Mouse (Mus musculus): ENCODE results near the gene Tedc1. TPM values are rescaled to one million over a fixed set of nuclear protein-coding genes. Genes with fewer than 3 reads are reported as not detected.

Tedc1 gene
- polyA plus RNA-seq, 1 experiment: 7.6 TPM

DNA sequence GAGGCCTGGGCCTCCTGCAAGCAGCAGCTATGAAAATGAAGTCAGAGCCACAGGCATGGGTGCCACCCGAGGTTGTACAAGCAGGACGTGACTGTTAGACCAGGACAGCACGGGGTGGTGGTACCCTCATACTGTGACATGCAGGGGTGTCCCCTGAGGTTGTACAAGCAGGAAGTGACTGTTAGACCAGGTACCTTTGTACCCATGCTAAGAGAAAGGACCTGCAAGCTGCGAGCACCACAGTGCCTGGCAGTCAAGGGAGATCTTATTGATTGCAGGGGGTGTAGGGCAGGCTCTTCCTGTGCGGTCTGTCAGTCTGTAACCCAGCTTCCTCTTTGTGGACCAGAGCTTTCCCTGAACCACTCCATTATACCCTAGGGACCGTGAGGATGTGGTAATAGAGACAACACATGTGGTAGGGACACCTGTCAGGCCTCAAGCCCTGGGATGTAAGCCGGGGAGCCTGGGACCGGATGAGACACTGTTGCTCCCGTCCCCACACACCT lies 11.9 kb downstream of the Tedc1 start:
- peaks cover 31% of the 10 kb centered on the region for H3K27me3 ChIP-seq (replicated peaks)
- H3K9me3 ChIP-seq: no peaks in the 10 kb centered on the region
- peaks cover 30% of the 10 kb centered on the region for H3K4me1 ChIP-seq
- TF ChIP-seq GATA1 (IDR thresholded peaks at IDR 0.05; ENCODE audit: borderline replicate concordance, low read length) (no peak), FLI1 (IDR thresholded peaks at IDR 0.05; ENCODE audit: low read length) (no peak)
- peak overlapping the region; percentile 75 for H3K4me3 ChIP-seq (replicated peaks)
- peaks cover 25% of the 10 kb centered on the region for H3K36me3 ChIP-seq (replicated peaks; ENCODE audit: low read length)

DNA sequence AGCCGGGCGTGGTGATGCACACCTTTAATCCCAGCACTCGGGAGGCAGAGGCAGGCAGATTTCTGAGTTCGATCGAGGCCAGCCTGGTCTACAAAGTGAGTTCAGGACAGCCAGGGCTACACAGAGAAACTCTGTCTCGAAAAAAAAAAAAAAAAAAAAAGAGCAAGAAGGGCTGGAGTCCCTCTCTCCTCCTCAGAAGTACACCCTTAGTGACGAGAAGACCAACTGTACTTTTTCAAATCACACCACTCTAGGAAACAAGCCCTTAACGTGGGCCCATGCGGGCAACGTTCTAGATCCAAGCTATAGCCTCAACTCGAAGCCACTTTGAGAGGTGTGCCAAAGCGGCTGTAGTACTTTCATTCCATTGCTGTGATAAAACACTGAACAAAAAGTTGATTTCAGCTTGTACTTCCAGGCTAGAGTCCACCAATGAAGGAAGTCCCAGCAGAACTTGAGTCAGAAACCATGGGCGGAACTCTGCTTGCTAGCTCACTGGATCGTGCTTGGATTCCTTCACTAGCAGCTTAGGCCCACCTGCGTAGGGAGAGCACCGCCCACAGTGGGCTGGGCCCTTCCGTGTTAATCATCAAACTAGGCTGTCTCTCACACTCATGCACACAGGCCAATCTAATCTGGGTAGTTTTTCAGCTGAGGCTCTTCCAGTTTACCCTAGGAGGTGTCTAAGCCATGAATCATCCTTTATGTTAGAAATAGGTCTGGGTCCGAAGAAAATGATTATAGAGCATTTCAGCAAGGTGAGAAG lies 20.9 kb downstream of the Tedc1 start:
- H3K4me3 ChIP-seq (replicated peaks): no peak overlapping the region
- peaks cover 42% of the 10 kb centered on the region for H3K27me3 ChIP-seq (replicated peaks)
- H3K36me3 ChIP-seq (replicated peaks; ENCODE audit: low read length): no peaks in the 10 kb centered on the region
- TF ChIP-seq FLI1 (IDR thresholded peaks at IDR 0.05; ENCODE audit: low read length) (no peak), GATA1 (IDR thresholded peaks at IDR 0.05; ENCODE audit: borderline replicate concordance, low read length) (no peak)
- H3K9me3 ChIP-seq: no peaks in the 10 kb centered on the region
- H3K4me1 ChIP-seq: no peaks in the 10 kb centered on the region

DNA sequence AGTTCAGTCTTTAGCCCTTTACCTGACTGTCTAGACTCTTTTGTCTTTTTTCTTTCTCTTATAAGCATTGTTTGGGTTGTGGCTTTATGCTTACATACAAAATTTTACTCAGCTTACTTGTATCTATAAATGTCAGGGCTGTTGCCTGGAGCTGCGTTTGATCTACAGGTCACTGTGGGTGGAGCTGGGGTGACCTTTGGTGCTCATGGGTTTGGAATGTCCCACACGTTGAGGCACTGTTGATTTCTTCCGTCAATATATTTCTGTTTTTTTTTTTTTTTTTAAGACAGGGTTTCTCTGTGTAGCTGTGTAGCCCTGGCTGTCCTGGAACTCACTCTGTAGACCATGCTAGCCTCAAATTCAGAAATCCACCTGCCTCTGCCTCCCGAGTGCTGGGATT lies 24.8 kb downstream of the Tedc1 start:
- Histone ChIP-seq H3K27me3 (replicated peaks) (peaks cover 53% of the 10 kb centered on the region), H3K36me3 (replicated peaks; ENCODE audit: low read length) (no peaks in the 10 kb centered on the region), H3K4me1 (peaks cover 7% of the 10 kb centered on the region), H3K4me3 (replicated peaks) (no peak overlapping the region), H3K9me3 (no peaks in the 10 kb centered on the region)
- TF ChIP-seq GATA1 (IDR thresholded peaks at IDR 0.05; ENCODE audit: borderline replicate concordance, low read length) (no peak), FLI1 (IDR thresholded peaks at IDR 0.05; ENCODE audit: low read length) (no peak)

DNA sequence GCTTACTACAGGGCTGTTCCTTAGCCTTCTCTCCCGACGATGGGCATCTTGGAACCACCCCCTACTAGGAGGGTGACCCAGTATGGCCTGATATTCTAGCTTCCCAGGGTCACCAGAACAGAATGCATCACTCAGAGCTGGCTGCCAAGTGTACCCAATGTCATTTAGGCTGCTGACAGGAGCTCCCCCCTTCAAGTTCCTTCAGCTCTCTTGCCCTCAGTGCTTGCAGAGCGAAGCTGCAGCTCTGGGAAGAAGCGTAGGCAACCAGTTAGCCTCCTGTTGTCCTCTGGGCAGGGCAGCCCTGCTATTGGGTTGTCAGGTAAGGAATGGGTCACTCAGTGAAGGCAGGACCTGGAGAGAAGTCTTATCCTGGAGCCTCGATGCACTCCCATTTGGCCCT lies 28.7 kb downstream of the Tedc1 start:
- Histone ChIP-seq H3K4me1 (peaks cover 26% of the 10 kb centered on the region), H3K9me3 (peaks cover 18% of the 10 kb centered on the region), H3K4me3 (replicated peaks) (no peak overlapping the region), H3K27me3 (replicated peaks) (peaks cover 75% of the 10 kb centered on the region), H3K36me3 (replicated peaks; ENCODE audit: low read length) (no peaks in the 10 kb centered on the region)
- TF ChIP-seq GATA1 (IDR thresholded peaks at IDR 0.05; ENCODE audit: borderline replicate concordance, low read length) (no peak), FLI1 (IDR thresholded peaks at IDR 0.05; ENCODE audit: low read length) (no peak)

DNA sequence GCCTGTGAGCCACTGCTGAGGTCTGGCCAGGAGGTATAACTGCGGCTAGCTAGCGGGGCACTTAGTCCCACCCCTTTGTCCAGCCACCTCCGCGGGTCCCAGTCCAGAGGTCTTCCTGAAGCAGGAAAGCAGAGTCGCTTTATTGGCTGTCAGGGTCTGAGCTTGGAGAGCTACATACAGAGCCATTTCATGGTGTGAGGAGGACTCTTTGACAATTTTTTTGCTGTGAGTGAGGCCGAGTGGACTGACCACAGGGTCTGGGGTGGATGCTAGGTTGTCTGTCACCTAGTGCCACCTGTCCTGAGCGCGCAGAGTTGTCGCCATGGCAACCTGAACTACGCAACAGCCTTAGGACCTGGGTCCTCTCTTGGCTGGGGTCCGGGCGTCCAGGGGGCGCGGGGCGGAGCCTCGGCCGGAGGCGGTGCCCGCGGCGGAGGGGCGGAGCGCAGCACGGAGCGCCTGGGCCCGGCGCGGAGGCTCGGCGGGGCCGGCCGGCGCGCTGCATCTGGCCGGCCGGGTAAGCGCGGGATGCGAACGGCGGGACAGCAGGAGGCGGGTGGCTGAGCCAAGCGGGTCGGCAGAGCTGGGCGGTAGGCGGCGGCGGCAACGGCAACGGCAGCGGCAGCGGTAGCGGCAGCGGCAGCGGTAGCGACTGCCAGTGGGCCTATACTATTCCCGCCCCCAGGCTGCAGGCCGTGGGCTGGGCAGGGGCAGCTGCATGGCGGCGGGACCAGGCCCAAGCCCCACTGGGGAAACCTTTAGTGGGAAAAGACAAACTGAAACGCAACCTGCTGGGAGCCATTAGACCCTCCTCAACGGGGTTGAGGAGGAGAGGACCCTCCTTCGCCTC lies 29.4 kb downstream of the Tedc1 start, which contains the start of gene Tmem121:
Gene Tmem121 (plus strand): TSS at position 489 of the 850 bp plus-strand sequence.
- TF ChIP-seq FLI1 (IDR thresholded peaks at IDR 0.05; ENCODE audit: low read length) (no peak), GATA1 (IDR thresholded peaks at IDR 0.05; ENCODE audit: borderline replicate concordance, low read length) (no peak)
- peak within 1 kb of the TSS; percentile 62 for H3K4me3 ChIP-seq (replicated peaks)
- H3K27me3 ChIP-seq (replicated peaks): peaks cover 82% of the 10 kb centered on the region
- H3K9me3 ChIP-seq: peaks cover 18% of the 10 kb centered on the region
- H3K36me3 ChIP-seq (replicated peaks; ENCODE audit: low read length): no peaks in the 10 kb centered on the region
- H3K4me1 ChIP-seq: peaks cover 26% of the 10 kb centered on the region

DNA sequence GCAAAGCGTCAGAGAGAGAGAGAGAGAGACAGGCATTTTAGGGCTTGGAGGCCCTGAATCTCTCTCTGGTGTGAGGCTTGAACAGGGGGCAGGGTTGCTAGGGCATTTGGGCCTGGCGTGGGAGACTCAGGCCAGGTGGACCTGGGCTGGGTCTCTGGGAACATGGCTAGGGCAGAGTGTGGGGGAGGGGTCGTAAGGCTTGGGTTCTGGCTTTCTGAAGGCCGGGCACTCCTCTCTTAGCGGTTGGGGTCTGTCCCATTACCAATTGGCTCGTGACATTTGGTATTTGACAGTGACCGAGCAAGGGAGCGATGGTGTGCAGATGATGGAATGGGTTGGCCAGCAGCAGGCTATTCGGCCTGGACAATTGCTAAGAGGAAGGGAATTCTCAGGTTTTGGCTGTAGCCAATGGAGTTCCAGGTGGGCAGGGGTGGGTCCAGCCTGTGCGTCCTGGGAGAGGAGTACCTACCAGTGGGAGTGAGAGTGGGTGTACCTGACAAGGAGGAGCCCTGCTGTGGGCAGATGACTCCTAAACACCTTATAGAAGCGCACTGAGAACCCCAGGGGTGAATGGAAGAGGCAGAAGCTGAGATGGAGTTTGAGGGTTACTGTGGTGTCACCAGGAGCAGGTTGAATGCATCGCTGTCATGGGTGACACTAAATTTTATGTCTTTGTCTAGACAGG lies 30.2 kb downstream of the Tedc1 start:
- no peak for TF ChIP-seq GATA1 (IDR thresholded peaks at IDR 0.05; ENCODE audit: borderline replicate concordance, low read length)
- no peak for TF ChIP-seq FLI1 (IDR thresholded peaks at IDR 0.05; ENCODE audit: low read length)
- Histone ChIP-seq H3K36me3 (replicated peaks; ENCODE audit: low read length) (no peaks in the 10 kb centered on the region), H3K27me3 (replicated peaks) (peaks cover 90% of the 10 kb centered on the region)

DNA sequence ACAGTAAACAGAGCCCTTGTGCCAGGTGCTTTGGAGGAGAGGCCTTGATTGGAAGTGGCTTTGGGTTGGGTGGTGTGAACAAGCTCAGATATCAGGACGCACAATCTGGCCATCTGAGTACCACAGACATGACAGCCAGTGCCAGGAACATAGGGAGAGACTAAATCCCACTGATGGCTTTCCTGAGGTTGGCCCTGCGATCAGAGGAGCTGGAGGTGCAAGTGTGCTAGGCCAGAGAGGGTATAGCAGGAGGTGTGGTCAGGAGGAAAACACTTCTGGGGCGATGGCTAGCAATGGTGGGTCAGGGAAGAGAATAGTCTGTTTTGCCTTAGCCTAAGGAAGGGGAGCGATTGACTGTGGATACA lies 30.8 kb downstream of the Tedc1 start:
- peaks cover 18% of the 10 kb centered on the region for H3K9me3 ChIP-seq
- no peak for TF ChIP-seq GATA1 (IDR thresholded peaks at IDR 0.05; ENCODE audit: borderline replicate concordance, low read length)
- no peak for TF ChIP-seq FLI1 (IDR thresholded peaks at IDR 0.05; ENCODE audit: low read length)
- no peak overlapping the region for H3K4me3 ChIP-seq (replicated peaks)
- H3K27me3 ChIP-seq (replicated peaks): peaks cover 93% of the 10 kb centered on the region
- no peaks in the 10 kb centered on the region for H3K36me3 ChIP-seq (replicated peaks; ENCODE audit: low read length)
- peaks cover 26% of the 10 kb centered on the region for H3K4me1 ChIP-seq

More for the DNA sequence above, 30.2 kb downstream of the Tedc1 start:
- Histone ChIP-seq H3K4me3 (replicated peaks) (no peak overlapping the region), H3K9me3 (peaks cover 18% of the 10 kb centered on the region), H3K4me1 (peaks cover 26% of the 10 kb centered on the region)

DNA sequence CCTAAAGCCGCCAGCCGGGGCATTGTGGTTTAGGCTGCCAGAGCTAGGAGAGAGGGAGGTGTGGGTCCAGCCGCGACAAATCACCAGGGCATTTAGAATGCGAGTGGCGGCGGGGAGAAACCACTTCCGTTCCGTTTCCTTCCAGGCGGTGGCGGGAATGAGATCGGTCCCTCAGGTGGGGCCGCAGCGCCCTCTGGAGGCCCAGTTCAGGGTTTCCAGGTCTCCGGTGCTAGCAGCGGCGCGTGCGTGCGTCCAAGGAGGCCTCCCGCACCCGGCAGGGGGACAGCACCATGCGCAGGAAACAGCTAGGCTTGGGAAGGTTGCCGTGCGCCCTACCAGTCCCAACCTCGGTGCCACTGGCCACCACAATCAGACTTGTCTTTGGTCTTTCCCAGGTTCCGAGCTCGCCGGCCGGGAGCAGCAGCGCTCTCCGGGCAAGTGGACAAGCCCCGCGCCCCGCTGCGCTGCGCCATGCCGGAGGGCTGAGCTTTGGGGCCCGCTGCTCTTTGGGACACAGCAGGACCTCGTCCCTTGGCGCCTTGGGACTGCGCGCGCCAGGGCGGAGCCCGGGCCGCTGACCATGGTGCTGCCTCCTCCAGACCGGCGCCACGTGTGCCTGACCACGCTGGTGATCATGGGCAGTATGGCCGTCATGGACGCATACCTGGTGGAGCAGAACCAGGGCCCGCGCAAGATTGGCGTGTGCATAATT lies 31.5 kb downstream of the Tedc1 start:
- Histone ChIP-seq H3K4me3 (replicated peaks) (peak overlapping the region; percentile 73), H3K27me3 (replicated peaks) (peaks cover 96% of the 10 kb centered on the region), H3K4me1 (peaks cover 26% of the 10 kb centered on the region), H3K9me3 (peaks cover 18% of the 10 kb centered on the region), H3K36me3 (replicated peaks; ENCODE audit: low read length) (no peaks in the 10 kb centered on the region)
- TF ChIP-seq FLI1 (IDR thresholded peaks at IDR 0.05; ENCODE audit: low read length) (no peak), GATA1 (IDR thresholded peaks at IDR 0.05; ENCODE audit: borderline replicate concordance, low read length) (no peak)

Data from megakaryocyte, embryonic 14.5 days (primary cell).